Mouse (Mus musculus) Patski (cell line): ENCODE results near the gene Socs4. TPM values are rescaled to one million over a fixed set of nuclear protein-coding genes. Genes with fewer than 3 reads are reported as not detected.
"Not testable (repeated sequence)": the region's sequence is repeated elsewhere in the genome, so short reads cannot be mapped to it uniquely, and the experiment has no call there.

Source experiments
- ATAC-seq: fragments of 100-300 bp; one replicate; pipeline ENCODE4 v1.8.0; 2021
- CTCF ChIA-PET: fragments of 350-600 bp; sonication (Branson Sonifier 250); formaldehyde crosslinking; loops from one replicate; lab custom pipeline; 2022; ENCODE audit warnings: inconsistent platforms; lab: Charles Lee
- POLR2A ChIA-PET: fragments of 350-600 bp; sonication (Branson Sonifier 250); formaldehyde crosslinking; loops from one replicate; lab custom pipeline; 2022; ENCODE audit warnings: antibody characterized with exemption, inconsistent platforms; lab: Charles Lee
- DNase-seq: peaks from one replicate; pipeline ENCODE4 v3.0.0-alpha.2; 2011; ENCODE audit warnings: low read depth, low spot score
- H3K27me3 ChIP-seq: fragments of 371-371 bp; one replicate; pipeline ENCODE4 v1.5.1; 2021
- CTCF ChIP-seq: fragments of 100-300 bp; IDR thresholded peaks from one replicate; pipeline ENCODE4 v1.5.1; 2021
- in situ Hi-C: fragments of 300-500 bp; cut with MboI; formaldehyde crosslinking; loops from 3 replicates; pipeline ENCODE4 v1.11.1; 2018; ENCODE audit warnings: low pct_unique_long_range_greater_than_20kb, mixed read lengths
- polyA plus RNA-seq: library from polyadenylated mRNA; unstranded; gene quantifications from one replicate; pipeline ENCODE4 v1.2.3, GENCODE M21; 2021

The Socs4 gene
- polyA plus RNA-seq, 1 experiment from 2014 or later, result 14.5 TPM

GRCm38 (mm10) chr14:47304814-47305405 lies 28.2 kb downstream of the Socs4 start:
- ATAC-seq, result no peak
- TF ChIP-seq CTCF, result no peak
- CTCF ChIA-PET, result no interaction called here
- in situ Hi-C loops, result no loop called here
- POLR2A ChIA-PET, result no interaction called here
- no peak for DNase-seq
- no peaks in the 10 kb centered on the region for H3K27me3 ChIP-seq

GRCm38 (mm10) chr14:47305933-47306332 lies 29.2 kb downstream of the Socs4 start:
- in situ Hi-C loops, result no loop called here
- ChIA-PET POLR2A (no interaction called here), CTCF (no interaction called here)
- DNase-seq (no peak), ATAC-seq (no peak)
- no peak for TF ChIP-seq CTCF
- no peaks in the 10 kb centered on the region for H3K27me3 ChIP-seq

- no peak for TF ChIP-seq CTCF
- no peak for DNase-seq
- POLR2A ChIA-PET, result no interaction called here
- ATAC-seq, result no peak
- in situ Hi-C loops, result no loop called here
- CTCF ChIA-PET, result no interaction called here
- no peaks in the 10 kb centered on the region for H3K27me3 ChIP-seq
Observed at GRCm38 (mm10) chr14:47307669-47308068, 30.9 kb downstream of the Socs4 start.

- ChIA-PET CTCF (no interaction called here), POLR2A (interaction anchor here (0.7 kb wide), 1 partner anchor 17 kb away, joined by 4 read pairs; no protein-coding TSS in a partner anchor)
- no peaks in the 10 kb centered on the region for H3K27me3 ChIP-seq
- in situ Hi-C loops, result no loop called here
- TF ChIP-seq CTCF, result no peak
- ATAC-seq, result no peak
- DNase-seq, result no peak
Observed at GRCm38 (mm10) chr14:47309061-47309460, 32.3 kb downstream of the Socs4 start.

GRCm38 (mm10) chr14:47310342-47311181 lies 33.8 kb downstream of the Socs4 start:
- POLR2A ChIA-PET, result no interaction called here
- in situ Hi-C loops, result no loop called here
- DNase-seq (no peak), ATAC-seq (no peak)
- no peak for TF ChIP-seq CTCF
- CTCF ChIA-PET, result no interaction called here
- H3K27me3 ChIP-seq, result no peaks in the 10 kb centered on the region

- POLR2A ChIA-PET, result no interaction called here
- ATAC-seq, result no peak
- TF ChIP-seq CTCF, result no peak
- CTCF ChIA-PET, result interaction anchor here (1.6 kb wide), 1 partner anchor 16 kb away, joined by 5 read pairs; no protein-coding TSS in a partner anchor
- H3K27me3 ChIP-seq, result no peaks in the 10 kb centered on the region
- in situ Hi-C loops, result no loop called here
- no peak for DNase-seq
Observed at GRCm38 (mm10) chr14:47319362-47319761, 42.6 kb downstream of the Socs4 start.

- CTCF ChIA-PET, H3K27me3 ChIP-seq, DNase-seq, ATAC-seq, POLR2A ChIA-PET, in situ Hi-C loops: not testable (repeated sequence)
Observed at GRCm38 (mm10) chr14:47321581-47321980, 44.9 kb downstream of the Socs4 start.

- ChIA-PET POLR2A (no interaction called here), CTCF (no interaction called here)
- H3K27me3 ChIP-seq, result no peaks in the 10 kb centered on the region
- TF ChIP-seq CTCF, result no peak
- in situ Hi-C loops, result no loop called here
- DNase-seq (no peak), ATAC-seq (no peak)
Observed at GRCm38 (mm10) chr14:47325965-47326761, 49.4 kb downstream of the Socs4 start.

GRCm38 (mm10) chr14:47327347-47327746 lies 50.6 kb downstream of the Socs4 start:
- in situ Hi-C loops, result no loop called here
- no peak for DNase-seq
- H3K27me3 ChIP-seq, result no peaks in the 10 kb centered on the region
- no peak for ATAC-seq
- ChIA-PET CTCF (no interaction called here), POLR2A (no interaction called here)
- TF ChIP-seq CTCF, result no peak

GRCm38 (mm10) chr14:47331920-47332319 lies 55.2 kb downstream of the Socs4 start:
- ATAC-seq, result no peak
- in situ Hi-C loops, result loop anchor here (5.0 kb wide), 1 partner anchor 55 kb away; no protein-coding TSS in a partner anchor
- ChIA-PET CTCF (no interaction called here), POLR2A (interaction anchor here (0.5 to 1.1 kb wide), 5 partner anchors 55 to 913 kb away, joined by 3 read pairs; no protein-coding TSS in a partner anchor)
- DNase-seq, result no peak
- no peak for TF ChIP-seq CTCF
- no peaks in the 10 kb centered on the region for H3K27me3 ChIP-seq
